In the genomic region with DNA sequence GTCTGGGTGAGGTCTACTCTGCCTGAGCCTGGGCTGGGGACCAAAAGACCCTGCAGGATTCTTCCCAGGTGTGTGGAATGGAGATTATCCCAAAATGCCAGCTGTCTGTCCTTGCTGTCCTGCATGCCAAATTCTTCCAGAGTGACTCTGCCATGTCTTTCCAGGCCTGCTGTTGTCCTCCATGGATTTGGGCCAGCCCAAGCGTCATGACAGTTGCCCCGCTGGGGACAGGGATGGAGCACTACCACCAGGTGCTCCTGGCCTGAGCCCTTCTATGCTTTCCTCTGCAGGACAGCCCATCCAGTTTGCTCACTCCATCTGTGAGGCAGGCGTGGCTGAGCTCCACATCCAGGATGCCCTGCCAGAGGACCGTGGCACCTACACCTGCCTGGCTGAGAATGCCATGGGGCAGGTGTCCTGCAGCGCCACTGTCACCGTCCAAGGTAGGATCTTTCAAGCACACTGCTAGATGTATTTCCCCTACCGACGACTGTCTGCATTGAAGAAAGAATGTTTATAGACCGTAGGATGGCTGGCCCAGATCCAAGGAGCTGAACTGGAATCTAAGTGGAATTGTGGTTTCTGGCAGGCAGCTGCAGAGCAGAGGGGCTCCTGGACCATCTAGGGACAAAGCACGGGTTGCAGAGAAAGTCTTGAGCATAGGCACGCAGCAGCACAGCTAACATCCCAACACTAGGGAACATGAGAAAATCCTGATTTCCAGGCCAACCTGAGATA, we compare ENCODE assay signal across 11 mouse cellular contexts.
DNase-seq lines count a peak whose midpoint lies in the region; ATAC-seq and TF ChIP-seq lines count a peak whose summit lies in the region.
"Had no signal": no experiment of that assay in that cellular context is flagged by ENCODE, and none has a peak within 500 bp of the region (broad histone marks: within the 10 kb centered on the region; RNA-seq: fewer than 3 reads in every experiment).

No protein-coding gene starts in this region.

- H3K9me3 ChIP-seq in kidney, embryonic 16.5 days (ENCODE audit: low read length) = no peaks in the 10 kb centered on the region
- H3K9me3 ChIP-seq in neural tube, embryonic 14.5 days (ENCODE audit: control insufficient read depth, low read length) = no peaks in the 10 kb centered on the region
- no peaks in the 10 kb centered on the region for H3K9me3 ChIP-seq in neural tube, embryonic 15.5 days (replicated peaks)
- H3K9me3 ChIP-seq in hindbrain, postnatal 0 days (ENCODE audit: low read length) = no peaks in the 10 kb centered on the region
- no peaks in the 10 kb centered on the region for H3K9me3 ChIP-seq in midbrain, postnatal 0 days (ENCODE audit: low read length)
- H3K9me3 ChIP-seq: G1E had no signal

- no peaks in the 10 kb centered on the region for H3K36me3 ChIP-seq in kidney, embryonic 16.5 days (ENCODE audit: insufficient read depth, low read length)
- H3K36me3 ChIP-seq in neural tube, embryonic 14.5 days (ENCODE audit: control insufficient read depth, insufficient read depth, low read length) = no peaks in the 10 kb centered on the region
- H3K36me3 ChIP-seq in neural tube, embryonic 15.5 days = no peaks in the 10 kb centered on the region
- H3K36me3 ChIP-seq in hindbrain, postnatal 0 days (ENCODE audit: insufficient read depth, low read length) = no peaks in the 10 kb centered on the region
- H3K36me3 ChIP-seq in midbrain, postnatal 0 days (ENCODE audit: insufficient read depth, low read length) = no peaks in the 10 kb centered on the region
- H3K36me3 ChIP-seq: G1E had no signal

- H3K9ac ChIP-seq in kidney, embryonic 16.5 days (replicated peaks; ENCODE audit: low read length) = no peak overlapping the region
- no peak overlapping the region for H3K9ac ChIP-seq in neural tube, embryonic 14.5 days (replicated peaks; ENCODE audit: low read depth, low read length)
- no peak overlapping the region for H3K9ac ChIP-seq in neural tube, embryonic 15.5 days (replicated peaks)
- no peak overlapping the region for H3K9ac ChIP-seq in hindbrain, postnatal 0 days (replicated peaks; ENCODE audit: low read length)
- no peak overlapping the region for H3K9ac ChIP-seq in midbrain, postnatal 0 days (replicated peaks; ENCODE audit: low read length, poor library complexity, severe bottlenecking)

- H3K4me1 ChIP-seq in kidney, embryonic 16.5 days (ENCODE audit: insufficient read depth, low read length) = peaks cover 22% of the 10 kb centered on the region; the same call in 1 of the 2 replicates
- peaks cover 9% of the 10 kb centered on the region; the same call in 1 of the 2 replicates for H3K4me1 ChIP-seq in neural tube, embryonic 14.5 days (ENCODE audit: control insufficient read depth, insufficient read depth, low read length)
- H3K4me1 ChIP-seq in neural tube, embryonic 15.5 days = peaks cover 19% of the 10 kb centered on the region
- peaks cover 6% of the 10 kb centered on the region for H3K4me1 ChIP-seq in hindbrain, postnatal 0 days (ENCODE audit: insufficient read depth, low read length)
- no peaks in the 10 kb centered on the region for H3K4me1 ChIP-seq in midbrain, postnatal 0 days (ENCODE audit: insufficient read depth, low read length)

- H3K4me2 ChIP-seq in kidney, embryonic 16.5 days (replicated peaks; ENCODE audit: low read depth, low read length) = no peak overlapping the region
- H3K4me2 ChIP-seq in neural tube, embryonic 14.5 days (ENCODE audit: low read depth, low read length) = no peak overlapping the region
- no peak overlapping the region for H3K4me2 ChIP-seq in neural tube, embryonic 15.5 days
- H3K4me2 ChIP-seq in hindbrain, postnatal 0 days (ENCODE audit: low read depth, low read length) = no peak overlapping the region
- no peak overlapping the region for H3K4me2 ChIP-seq in midbrain, postnatal 0 days (ENCODE audit: low read depth, low read length, poor library complexity, severe bottlenecking)

- 65% methylated on average over 11 of the region's 11 CpGs for WGBS in kidney, embryonic 16.5 days
- 61% methylated on average over 11 of the region's 11 CpGs for WGBS in neural tube, embryonic 14.5 days
- WGBS in neural tube, embryonic 15.5 days = 53% methylated on average over 11 of the region's 11 CpGs
- WGBS in hindbrain, postnatal 0 days = 35% methylated on average over 11 of the region's 11 CpGs
- WGBS in midbrain, postnatal 0 days = 65% methylated on average over 11 of the region's 11 CpGs

- ATAC-seq in kidney, embryonic 16.5 days (ENCODE audit: low FRiP score, low TSS enrichment) = no peak
- ATAC-seq in neural tube, embryonic 14.5 days (ENCODE audit: low read depth) = peak; percentile 26; the same call in 1 of the 2 replicates
- no peak for ATAC-seq in neural tube, embryonic 15.5 days (ENCODE audit: low FRiP score)
- peak; percentile 24; the same call in 1 of the 2 replicates for ATAC-seq in hindbrain, postnatal 0 days
- no peak for ATAC-seq in midbrain, postnatal 0 days (ENCODE audit: low FRiP score)

- H3K27ac ChIP-seq in kidney, embryonic 16.5 days (ENCODE audit: low read length) = peak overlapping the region; percentile 9; the same call in 1 of the 2 replicates
- no peak overlapping the region for H3K27ac ChIP-seq in neural tube, embryonic 14.5 days (ENCODE audit: low read depth, low read length)
- no peak overlapping the region for H3K27ac ChIP-seq in neural tube, embryonic 15.5 days (replicated peaks)
- no peak overlapping the region for H3K27ac ChIP-seq in hindbrain, postnatal 0 days
- H3K27ac ChIP-seq in midbrain, postnatal 0 days (ENCODE audit: low read depth, low read length) = no peak overlapping the region

- no peaks in the 10 kb centered on the region for H3K27me3 ChIP-seq in kidney, embryonic 16.5 days (ENCODE audit: insufficient read depth, low read length)
- H3K27me3 ChIP-seq in neural tube, embryonic 14.5 days (ENCODE audit: control insufficient read depth, insufficient read depth, low read length) = no peaks in the 10 kb centered on the region
- H3K27me3 ChIP-seq in neural tube, embryonic 15.5 days (replicated peaks) = no peaks in the 10 kb centered on the region
- no peaks in the 10 kb centered on the region for H3K27me3 ChIP-seq in hindbrain, postnatal 0 days (ENCODE audit: insufficient read depth, low read length)
- no peaks in the 10 kb centered on the region for H3K27me3 ChIP-seq in midbrain, postnatal 0 days (ENCODE audit: insufficient read depth, low read length)

- peak; percentile 41 for TF ChIP-seq CTCF in hindbrain, postnatal 0 days (IDR thresholded peaks at IDR 0.05; ENCODE audit: low read depth)
- no peak for TF ChIP-seq CTCF in midbrain, postnatal 0 days (IDR thresholded peaks at IDR 0.05)

- no peak overlapping the region for H3K4me3 ChIP-seq in kidney, embryonic 16.5 days (ENCODE audit: low read length)
- no peak overlapping the region for H3K4me3 ChIP-seq in neural tube, embryonic 14.5 days (ENCODE audit: low read depth, low read length)
- H3K4me3 ChIP-seq in neural tube, embryonic 15.5 days (replicated peaks) = no peak overlapping the region
- H3K4me3 ChIP-seq in hindbrain, postnatal 0 days (ENCODE audit: low read length) = no peak overlapping the region
- H3K4me3 ChIP-seq in midbrain, postnatal 0 days (ENCODE audit: low read depth, low read length) = no peak overlapping the region

- DNase-seq in kidney, adult 8-10 months = no peak
- DNase-seq in hindbrain, postnatal 0 days (ENCODE audit: low spot score) = peak; percentile 67
- peak; percentile 68 for DNase-seq in midbrain, postnatal 0 days (ENCODE audit: low spot score)
- DNase-seq in layer of hippocampus, adult 11-12 months (ENCODE audit: low spot score) = no peak
- no peak for DNase-seq in spleen, postnatal 4 days (ENCODE audit: low spot score in 2 of 2)
- DNase-seq: adrenal gland, postnatal 25 days; cerebellum, adult 9-11 months had no signal

Comparison
In these comparisons a context has a peak if more than half of its experiments do, and no peak if none do; other contexts are left out.
1. ATAC-seq: peak in neural tube, embryonic 14.5 days (single experiment) and hindbrain, postnatal 0 days (single experiment); none in kidney, embryonic 16.5 days (single experiment), neural tube, embryonic 15.5 days (single experiment) and midbrain, postnatal 0 days (single experiment).
2. DNase-seq: peak in hindbrain, postnatal 0 days (single experiment) and midbrain, postnatal 0 days (single experiment); none in kidney, adult 8-10 months (0 of 2), layer of hippocampus, adult 11-12 months (single experiment) and spleen, postnatal 4 days (0 of 2).